Mouse (Mus musculus) subcutaneous adipose tissue, adult 2 months (tissue): ENCODE results near the gene Spata22. TPM values are rescaled to one million over a fixed set of nuclear protein-coding genes. Genes with fewer than 3 reads are reported as not detected.

ENCODE experiments used
- polyA plus RNA-seq: library from polyadenylated mRNA; depleted of rRNA; stranded (reverse); fragments of >200 nt; gene quantifications from 2 replicates; pipeline ENCODE4 v1.2.3, GENCODE M21; 2012; ENCODE audit warnings: low replicate concordance; rRNA removed

Gene Spata22
- 0.33 and 0.34 TPM in 2 replicates for polyA plus RNA-seq

DNA sequence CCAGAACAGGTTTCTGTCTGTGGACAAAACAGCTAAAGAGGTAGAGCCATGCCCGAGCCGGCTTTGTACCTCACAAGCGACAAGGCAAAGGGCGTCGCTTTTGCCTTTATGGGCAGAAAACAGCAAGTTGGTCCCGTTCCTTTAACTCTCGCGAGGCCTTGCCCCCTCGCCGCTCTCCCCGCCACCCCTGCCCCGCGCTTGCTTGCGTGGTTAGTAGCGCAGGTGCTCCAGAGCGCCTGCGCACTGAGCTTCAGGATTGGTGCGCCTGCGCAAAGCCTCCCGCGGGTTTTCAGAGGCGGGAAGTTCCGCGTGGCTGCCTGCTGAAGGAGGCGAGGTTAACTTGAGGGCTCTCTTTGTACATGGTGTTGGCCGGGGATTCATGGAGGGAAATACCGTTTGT lies at the start of gene Spata22, which contains the start of the genes Aspa and Gm49340:
Gene Spata22, plus strand, starts transcription at position 300 of the 400 bp plus-strand sequence.
Gene Aspa, minus strand, starts transcription at position 155 of the 400 bp plus-strand sequence.
Gene Gm49340, plus strand, starts transcription at position 300 of the 400 bp plus-strand sequence.

DNA sequence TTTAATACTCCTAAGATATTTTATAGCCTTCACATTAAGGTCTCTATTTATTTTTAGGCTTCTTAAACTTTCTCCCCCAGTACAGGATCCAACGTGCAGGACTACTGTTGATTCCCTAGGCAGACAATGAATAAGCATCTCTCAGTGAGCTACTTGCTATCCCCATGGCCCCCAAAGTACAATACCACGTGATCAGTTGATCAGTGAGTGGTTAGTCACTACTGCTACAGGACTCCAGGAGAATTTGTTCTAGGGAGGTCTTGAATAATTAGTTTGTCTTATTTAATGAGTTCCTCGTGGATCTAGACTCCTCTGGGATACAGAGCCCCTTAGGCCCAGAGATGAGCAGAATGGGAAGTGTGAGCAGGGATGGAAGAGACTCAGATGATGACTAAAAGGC lies 20.9 kb downstream of the Spata22 start, which contains the start of gene Olfr20:
Gene Olfr20, plus strand, starts transcription at position 301 of the 400 bp plus-strand sequence.

DNA sequence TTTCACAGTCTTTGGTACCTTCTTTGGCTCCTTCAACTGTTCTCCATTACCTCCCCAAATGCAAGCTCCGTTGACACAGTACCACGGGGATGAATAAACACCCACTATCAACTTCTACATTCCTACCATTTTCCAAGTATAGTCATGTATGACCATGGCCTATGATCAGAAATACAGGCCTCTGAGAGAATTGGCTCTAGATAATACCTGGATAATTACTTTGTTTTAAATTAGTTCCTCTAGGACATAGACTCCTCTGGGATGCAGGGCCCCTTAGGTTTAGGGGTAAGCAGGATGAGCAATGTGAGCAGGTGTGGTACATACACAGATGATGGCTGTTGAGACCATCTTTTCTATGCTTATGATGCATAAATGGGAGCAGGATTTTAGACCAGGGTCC lies 41.4 kb downstream of the Spata22 start, which contains the start of gene Olfr376:
Gene Olfr376, plus strand, starts transcription at position 301 of the 400 bp plus-strand sequence.

Other genes with a start within 250 kb of the Spata22 start
- gene Itgae, start 239.2 kb upstream of the Spata22 start, polyA plus RNA-seq, result 2.6 and 2.8 TPM in 2 replicates
- gene Haspin, start 191.4 kb upstream of the Spata22 start, polyA plus RNA-seq, result 0.26 and 1.9 TPM in 2 replicates
- gene P2rx5, start 169.3 kb upstream of the Spata22 start, polyA plus RNA-seq, result 5.5 and 9.3 TPM in 2 replicates
- 74.8 and 94.3 TPM in 2 replicates for gene Emc6, start 152.7 kb upstream of the Spata22 start, polyA plus RNA-seq
- gene Tax1bp3, start 152.7 kb upstream of the Spata22 start, polyA plus RNA-seq, result 127 and 170 TPM in 2 replicates
- 22.1 and 23.4 TPM in 2 replicates for gene Ctns, start 130.7 kb upstream of the Spata22 start, polyA plus RNA-seq
- gene Shpk, start 130.3 kb upstream of the Spata22 start, polyA plus RNA-seq, result 9.3 and 15.2 TPM in 2 replicates
- gene Trpv1, start 95.4 kb upstream of the Spata22 start, polyA plus RNA-seq, result 2.9 and 6.3 TPM in 2 replicates
- gene Trpv3, start 62.4 kb upstream of the Spata22 start, polyA plus RNA-seq, result 0.21 and 0.26 TPM in 2 replicates
- gene Aspa, start 145 bp upstream of the Spata22 start, polyA plus RNA-seq, result 11.1 and 23.5 TPM in 2 replicates
- 0.06 TPM in 1 of 2 replicates, not detected in the other for gene Gm49340, start within 50 bp of the Spata22 start, polyA plus RNA-seq
- gene Olfr20, start 21.0 kb downstream of the Spata22 start, polyA plus RNA-seq, result 0.46 and 0.77 TPM in 2 replicates
- not detected in 2 replicates for gene Olfr376, start 41.5 kb downstream of the Spata22 start, polyA plus RNA-seq
- not detected in 2 replicates for gene Olfr1, start 69.9 kb downstream of the Spata22 start, polyA plus RNA-seq
- gene Olfr378, start 98.7 kb downstream of the Spata22 start, polyA plus RNA-seq, result not detected in 2 replicates
- gene Olfr380, start 127.8 kb downstream of the Spata22 start, polyA plus RNA-seq, result not detected in 2 replicates
- not detected in 2 replicates for gene Olfr381, start 161.9 kb downstream of the Spata22 start, polyA plus RNA-seq
- not detected in 2 replicates for gene Olfr382, start 187.5 kb downstream of the Spata22 start, polyA plus RNA-seq